Comparison of ENCODE assay signal across 1 mouse cellular context in genomic region chr5:134183162-134183561, GRCm38 (mm10).
TF ChIP-seq lines count a peak whose summit lies in the region.

No protein-coding gene starts in this region.

TF ChIP-seq in MEL, 35 proteins besides CTCF, POLR2A, EP300 and RAD21 (continued from another document):
- TF ChIP-seq ZC3H11A (IDR thresholded peaks at IDR 0.05; ENCODE audit: low read depth, low read length) (0 out of 2 replicates have a peak, but pooled peaks have one; percentile 5), NELFE (IDR thresholded peaks at IDR 0.05; ENCODE audit: low read depth, low read length) (peak; percentile 29; the same call in 1 of the 2 replicates), GATA1 (IDR thresholded peaks at IDR 0.05; ENCODE audit: low read depth, low read length) (peak; percentile 48; the same call in 1 of the 2 replicates), CHD1 (IDR thresholded peaks at IDR 0.05; ENCODE audit: low read depth, low read length) (peak; percentile 84; the same call in 1 of the 2 replicates), MAX (IDR thresholded peaks at IDR 0.05; ENCODE audit: low read length) (peak; percentile 76), ETS1 (IDR thresholded peaks at IDR 0.05; ENCODE audit: low read depth, low read length) (peak; percentile 82)
